Mouse (Mus musculus): ENCODE data around the gene Cklf.
A peak's percentile ranks its signal among the peaks of the same experiment; 100 is the strongest.
"Not testable (repeated sequence)": the region's sequence is repeated elsewhere in the genome, so short reads cannot be mapped to it uniquely, and the experiment has no call there.

Cklf gene

DNA sequence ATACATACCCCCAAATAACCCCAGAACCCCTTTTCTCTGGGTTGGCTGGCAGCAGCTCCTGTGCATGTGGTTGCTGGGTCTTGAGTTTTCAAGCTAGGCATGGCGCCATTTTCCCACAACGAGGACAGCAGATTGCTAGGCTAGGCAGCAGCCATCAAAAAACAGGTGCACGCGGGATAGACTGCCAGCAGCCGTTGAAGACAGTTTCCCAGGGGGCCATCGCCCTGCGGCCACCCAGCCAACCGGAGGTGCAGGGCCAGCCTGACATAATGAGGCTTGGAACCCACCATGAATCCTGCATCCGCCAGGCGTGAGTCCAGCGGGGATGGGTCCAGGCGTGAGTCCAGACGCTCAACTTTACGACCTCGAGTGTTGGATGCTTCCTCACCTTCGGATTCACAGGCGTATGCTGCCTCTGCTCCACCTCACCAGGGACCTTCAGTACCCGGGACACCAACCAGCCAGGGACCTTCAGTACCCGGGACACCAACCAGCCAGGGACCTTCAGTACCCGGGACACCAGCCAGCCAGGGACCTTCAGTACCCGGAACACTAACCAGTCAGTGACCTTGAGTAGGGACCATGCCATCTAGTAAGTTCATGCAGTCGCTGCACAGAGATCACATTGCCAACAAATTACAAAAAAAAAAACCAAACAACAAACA is 13.7 kb downstream of the Cklf start:
- peak; percentile 84 for DNase-seq

DNA sequence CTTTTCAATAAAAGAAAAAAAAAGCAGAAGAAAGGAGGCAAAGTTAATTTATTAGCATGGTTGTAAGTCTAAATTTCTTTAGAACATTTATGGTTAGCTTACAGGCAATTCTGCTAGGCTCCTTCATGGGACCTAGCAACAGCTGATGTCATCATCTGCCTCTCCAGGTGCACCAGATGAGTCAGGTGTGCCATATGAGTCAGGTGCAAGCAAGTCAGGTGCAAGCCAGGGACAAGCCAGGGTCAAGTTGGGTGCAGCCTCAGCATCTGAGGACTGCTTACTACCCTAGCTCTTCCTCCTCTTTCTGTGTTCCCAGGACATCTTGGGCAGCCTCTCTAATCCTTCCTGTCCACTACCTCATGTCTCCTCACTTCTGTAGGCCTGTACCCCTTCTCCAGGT is 17.7 kb downstream of the Cklf start:
- DNase-seq = peak; percentile 49

DNA sequence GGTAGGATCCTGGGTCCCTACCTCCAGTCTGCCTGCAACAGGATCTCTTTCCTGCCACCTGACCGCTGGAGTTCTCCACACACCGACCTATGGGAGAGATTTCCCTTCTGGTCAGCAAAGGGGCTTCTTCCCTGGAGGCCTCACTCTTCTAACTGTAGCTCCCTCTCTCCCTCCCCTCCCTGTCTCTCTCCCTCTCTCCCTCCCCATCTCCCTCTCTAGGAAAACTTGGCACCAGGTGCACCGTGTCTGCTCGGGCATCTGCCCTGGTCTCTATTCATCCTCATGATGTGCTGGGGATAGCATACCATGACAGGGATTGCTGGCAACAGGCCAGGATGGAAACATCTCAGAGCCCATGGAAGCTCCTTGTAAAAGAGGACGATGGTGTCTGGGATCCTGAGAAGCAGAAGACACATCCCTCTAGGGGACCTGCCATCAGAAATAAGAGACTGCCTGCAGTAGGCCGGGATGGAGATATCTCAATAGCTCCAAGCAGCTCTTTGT is 18.3 kb downstream of the Cklf start:
- peak; percentile 56 for DNase-seq

DNA sequence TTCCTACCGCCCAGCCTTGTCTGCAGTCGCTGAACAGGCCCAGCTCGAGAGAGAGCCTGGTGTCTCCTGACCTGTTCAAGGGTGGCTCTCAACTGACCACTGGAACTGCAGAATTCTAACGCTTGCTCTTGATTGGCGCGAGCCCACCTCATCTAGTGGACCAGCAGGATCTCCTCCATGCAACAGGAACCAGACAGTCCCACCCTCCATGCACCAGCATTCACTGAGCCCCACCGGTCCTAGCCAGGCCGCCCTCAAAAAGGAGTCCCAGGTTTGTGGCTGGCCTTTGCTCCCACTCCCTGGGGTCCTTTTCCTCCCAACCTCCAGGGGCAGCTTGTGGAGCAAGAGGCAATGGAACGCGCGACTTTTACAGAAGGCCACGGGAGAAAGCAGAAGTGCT is 42.4 kb downstream of the Cklf start, which contains the start of gene Cmtm2a:
TSS of gene Cmtm2a (minus strand) at position 101 of the 400 bp plus-strand sequence.
- DNase-seq = not testable (repeated sequence)

DNA sequence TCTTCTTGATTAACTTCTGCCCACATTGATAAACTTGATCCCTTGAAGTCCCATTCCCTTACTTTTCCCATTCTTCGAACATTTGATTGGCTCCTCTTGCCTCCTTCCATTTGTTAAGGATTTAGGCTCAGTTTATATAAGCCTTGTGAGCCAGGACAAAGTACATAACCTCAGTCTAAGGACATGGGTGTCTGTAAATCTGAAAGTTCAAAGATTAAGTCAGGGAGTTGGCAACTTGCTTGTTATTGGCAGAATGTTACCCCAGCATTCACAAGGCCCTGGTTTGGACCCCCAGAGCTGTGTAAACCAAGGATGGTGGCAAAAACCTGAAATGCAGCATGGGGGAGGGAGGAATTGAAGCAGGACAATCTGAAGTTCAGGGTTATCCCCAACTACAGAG is 43.7 kb downstream of the Cklf start:
- no peak for DNase-seq

DNA sequence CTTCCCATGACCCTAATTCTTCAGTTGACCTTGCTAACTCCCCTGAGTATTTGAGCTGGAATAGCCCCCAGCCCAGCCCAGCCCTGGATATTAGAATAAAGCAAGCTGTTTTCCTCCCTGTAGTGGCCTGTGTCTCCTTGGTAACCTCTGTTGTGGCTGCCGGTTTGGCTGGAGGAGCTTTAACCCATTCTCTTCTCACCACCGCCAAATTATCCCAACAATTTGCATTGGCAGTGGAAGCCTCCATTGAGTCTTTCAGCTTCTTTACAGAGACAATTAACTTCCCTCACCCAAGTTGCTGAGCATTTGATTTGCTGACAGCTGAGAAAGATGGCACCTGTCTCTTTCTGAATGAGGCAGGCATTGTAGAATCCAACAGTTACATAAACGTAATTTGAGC is 50.9 kb downstream of the Cklf start:
- DNase-seq = not testable (repeated sequence)

DNA sequence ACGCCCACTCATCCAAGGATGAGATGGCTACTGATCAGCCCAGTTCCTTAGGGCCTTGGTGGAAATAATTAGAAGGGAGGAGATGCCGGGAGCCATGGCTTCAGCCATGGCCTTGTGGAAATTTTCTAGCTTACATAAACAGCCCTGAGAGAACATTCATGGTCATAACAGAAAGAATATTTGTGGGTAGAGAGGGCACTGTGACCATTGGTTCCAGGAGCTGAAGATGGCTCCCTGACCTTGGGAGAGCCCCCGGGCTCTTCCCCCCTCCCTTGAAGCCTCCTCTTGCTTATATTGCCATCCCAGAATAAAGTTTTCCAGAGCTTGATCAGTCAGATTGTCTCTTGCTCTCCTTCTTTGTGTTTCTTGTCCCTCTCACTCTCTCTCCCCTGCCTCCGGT is 51.9 kb downstream of the Cklf start:
- not testable (repeated sequence) for DNase-seq

DNA sequence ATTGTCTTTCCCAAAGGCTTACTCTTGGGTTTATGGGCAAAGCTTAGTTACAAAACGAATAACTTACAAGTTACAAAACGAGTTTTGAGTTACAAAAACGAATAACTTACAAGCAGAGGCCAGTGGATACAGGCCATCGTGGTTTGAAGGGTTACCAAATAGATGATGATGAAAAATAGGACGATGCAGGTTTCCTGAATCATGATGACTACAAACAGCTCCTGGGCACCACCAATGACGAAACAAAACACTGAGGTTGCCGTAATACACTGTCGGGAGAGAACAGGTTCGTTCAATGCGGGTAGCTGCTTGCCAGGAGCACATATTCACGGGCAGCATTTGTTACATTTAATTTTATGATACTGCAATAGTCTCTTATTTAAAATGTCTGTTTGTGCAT is 54.3 kb downstream of the Cklf start:
- no peak for DNase-seq

DNA sequence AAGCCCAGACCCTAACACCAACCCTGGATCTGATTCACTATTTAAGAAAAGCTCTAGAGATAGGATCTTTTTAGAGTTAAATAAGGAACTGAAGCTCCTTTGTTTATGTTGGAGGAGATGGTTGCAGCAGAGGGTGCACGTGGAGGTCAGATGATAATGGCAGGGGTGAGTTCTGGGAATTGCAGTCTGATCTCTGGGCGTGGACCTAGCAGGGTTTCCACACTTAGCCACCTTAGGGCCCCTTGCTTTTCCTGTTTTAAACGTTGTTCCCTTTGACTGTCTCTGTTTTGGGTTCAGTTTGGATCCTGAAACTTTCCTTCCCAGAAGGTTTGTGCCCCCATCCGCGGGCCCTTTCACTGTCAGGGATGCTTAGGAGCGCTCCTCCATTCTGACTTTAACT is 57.7 kb downstream of the Cklf start:
- DNase-seq = peak; percentile 76

DNA sequence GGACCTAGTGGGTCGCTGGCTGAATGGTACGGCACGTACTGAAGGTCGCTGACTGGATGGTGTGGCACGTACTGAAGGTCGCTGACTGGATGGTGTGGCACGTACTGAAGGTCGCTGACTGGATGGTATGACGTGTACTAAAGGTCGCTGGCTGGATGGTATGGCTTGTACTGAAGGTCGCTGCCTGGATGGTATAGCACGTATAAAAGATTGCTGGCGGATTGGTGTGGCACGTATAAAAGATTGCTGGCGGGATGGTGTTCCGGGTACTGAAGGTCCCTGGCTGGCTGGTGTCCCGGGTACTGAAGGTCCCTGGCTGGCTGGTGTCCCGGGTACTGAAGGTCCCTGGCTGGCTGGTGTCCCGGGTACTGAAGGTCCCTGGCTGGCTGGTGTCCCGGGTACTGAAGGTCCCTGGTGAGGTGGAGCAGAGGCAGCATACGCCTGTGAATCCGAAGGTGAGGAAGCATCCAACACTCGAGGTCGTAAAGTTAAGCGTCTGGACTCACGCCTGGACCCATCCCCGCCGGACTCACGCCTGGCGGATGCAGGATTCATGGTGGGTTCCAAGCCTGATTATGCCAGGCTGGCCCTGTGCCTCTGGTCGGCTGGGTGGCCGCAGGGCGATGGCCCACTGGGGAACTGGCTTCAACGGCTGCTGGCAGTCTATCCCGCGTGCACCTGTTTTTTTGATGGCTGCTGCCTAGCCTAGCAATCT is 58.9 kb downstream of the Cklf start, which contains the start of the genes Gm45711 and Cmtm1:
TSS of gene Gm45711 (minus strand) at position 641 of the 715 bp plus-strand sequence.
TSS of gene Cmtm1 (minus strand) at position 705 of the 715 bp plus-strand sequence.
- peak; percentile 97 for DNase-seq

DNA sequence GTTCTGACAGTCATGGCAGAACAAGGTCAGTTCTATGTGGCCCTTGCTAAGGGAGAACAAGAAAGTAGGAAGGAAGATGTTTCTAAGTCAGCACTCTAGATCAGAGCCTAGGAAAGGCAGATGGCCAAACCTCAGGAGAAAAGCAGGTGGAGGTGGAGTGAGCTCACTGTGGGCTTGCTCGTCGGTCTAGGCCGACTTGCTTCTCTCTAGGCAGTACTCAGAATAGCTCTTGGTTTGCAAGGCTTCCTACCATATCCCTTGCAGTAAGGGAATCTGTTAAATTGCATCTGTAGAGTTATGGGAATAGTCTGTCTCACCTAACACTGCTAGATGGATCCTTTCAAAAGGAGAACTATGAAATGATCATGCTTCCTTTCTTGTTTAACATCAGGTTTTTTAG is 61.4 kb downstream of the Cklf start:
- DNase-seq = peak; percentile 63

DNA sequence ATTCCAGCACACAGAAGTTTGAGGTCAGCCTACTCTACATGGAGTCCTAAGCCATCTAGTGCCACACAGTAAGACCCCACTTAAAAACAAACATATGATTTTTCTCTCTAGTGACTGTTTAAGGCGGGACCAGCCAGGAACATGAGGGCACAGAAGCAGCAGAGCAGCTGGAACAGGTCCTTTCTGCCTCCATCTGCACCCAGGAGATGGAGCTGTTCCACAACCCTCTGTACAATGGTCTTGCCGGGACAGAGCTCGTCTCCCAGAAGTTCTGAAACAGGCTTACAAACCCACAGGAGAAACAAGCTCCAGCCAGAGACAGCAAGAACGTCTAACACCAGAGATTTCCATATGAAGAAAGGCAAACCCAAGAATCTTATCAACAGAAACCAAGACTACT is 62.6 kb downstream of the Cklf start:
- peak; percentile 85 for DNase-seq

Measured in heart, adult 11 months (tissue).